Mouse (Mus musculus): Measurements from ENCODE around the gene Btnl2. TPM values are rescaled to one million over a fixed set of nuclear protein-coding genes. Genes with fewer than 3 reads are reported as not detected.
"Not testable (repeated sequence)": the region's sequence is repeated elsewhere in the genome, so short reads cannot be mapped to it uniquely, and the experiment has no call there.

Gene Btnl2
- 0.05 and 0.09 TPM in 2 replicates for polyA plus RNA-seq (2015; fragmentation: Nextera tagmentation; extraction: Ambion mirVana)

- H3K27me3 ChIP-seq: peaks cover 5% of the 10 kb centered on the region; the same call in 1 of the 2 replicates
- H3K9me3 ChIP-seq: no peaks in the 10 kb centered on the region
- no peak within 1 kb of the TSS for H3K4me3 ChIP-seq
- H3K4me2 ChIP-seq (replicated peaks): no peak within 1 kb of the TSS
- no peak for ATAC-seq (ENCODE audit: low FRiP score, low read depth)
- no peaks in the 10 kb centered on the region for H3K4me1 ChIP-seq
- no peak within 1 kb of the TSS for H3K27ac ChIP-seq
- H3K9ac ChIP-seq: no peak within 1 kb of the TSS
- 87% methylated on average over 5 of the region's 5 CpGs for WGBS
- H3K36me3 ChIP-seq: no peaks in the 10 kb centered on the region
These were observed at the start of gene Btnl2 for GRCm38 (mm10) chr17:34354539-34354938. Gene Btnl2, plus strand, starts transcription at chr17:34354822.

GRCm38 (mm10) chr17:34305380-34306030 is 49.1 kb upstream of the Btnl2 start, which contains the start of gene H2-Eb1:
Gene H2-Eb1, plus strand, starts transcription at chr17:34305867.
- Histone ChIP-seq H3K9me3 (no peaks in the 10 kb centered on the region), H3K4me1 (0 out of 2 replicates have a peak, but pooled peaks cover 5% of the 10 kb centered on the region), H3K9ac (no peak within 1 kb of the TSS), H3K4me2 (replicated peaks) (no peak within 1 kb of the TSS), H3K36me3 (no peaks in the 10 kb centered on the region), H3K4me3 (no peak within 1 kb of the TSS), H3K27me3 (peaks cover 5% of the 10 kb centered on the region; the same call in 1 of the 2 replicates), H3K27ac (no peak within 1 kb of the TSS)
- peak; percentile 91 for ATAC-seq (ENCODE audit: low FRiP score, low read depth)

GRCm38 (mm10) chr17:34306407-34306806 is 48.2 kb upstream of the Btnl2 start:
- 0 out of 2 replicates have a peak, but pooled peaks cover 5% of the 10 kb centered on the region for H3K4me1 ChIP-seq
- H3K27ac ChIP-seq: no peak overlapping the region
- no peak overlapping the region for H3K4me2 ChIP-seq (replicated peaks)
- H3K9me3 ChIP-seq: no peaks in the 10 kb centered on the region
- peaks cover 5% of the 10 kb centered on the region; the same call in 1 of the 2 replicates for H3K27me3 ChIP-seq
- WGBS: 82% methylated on average over 2 of the region's 2 CpGs
- ATAC-seq (ENCODE audit: low FRiP score, low read depth): no peak
- H3K4me3 ChIP-seq: no peak overlapping the region
- H3K36me3 ChIP-seq: no peaks in the 10 kb centered on the region
- H3K9ac ChIP-seq: no peak overlapping the region

- no peak for ATAC-seq (ENCODE audit: low FRiP score, low read depth)
- H3K9me3 ChIP-seq: no peaks in the 10 kb centered on the region
- H3K9ac ChIP-seq: no peak overlapping the region
These were observed 47.4 kb upstream of the Btnl2 start for GRCm38 (mm10) chr17:34307216-34307615.

GRCm38 (mm10) chr17:34308161-34308560 is 46.5 kb upstream of the Btnl2 start:
- WGBS: 81% methylated on average over 4 of the region's 4 CpGs
- H3K27me3 ChIP-seq: peaks cover 5% of the 10 kb centered on the region; the same call in 1 of the 2 replicates
- H3K27ac ChIP-seq: no peak overlapping the region
- H3K4me1 ChIP-seq: 0 out of 2 replicates have a peak, but pooled peaks cover 5% of the 10 kb centered on the region
- H3K4me2 ChIP-seq (replicated peaks): no peak overlapping the region
- H3K36me3 ChIP-seq: no peaks in the 10 kb centered on the region
- no peak overlapping the region for H3K9ac ChIP-seq
- ATAC-seq (ENCODE audit: low FRiP score, low read depth): no peak
- H3K4me3 ChIP-seq: no peak overlapping the region
- H3K9me3 ChIP-seq: no peaks in the 10 kb centered on the region

More at GRCm38 (mm10) chr17:34307216-34307615, 47.4 kb upstream of the Btnl2 start:
- H3K27ac ChIP-seq: no peak overlapping the region
- no peaks in the 10 kb centered on the region for H3K36me3 ChIP-seq
- H3K4me3 ChIP-seq: no peak overlapping the region
- peaks cover 5% of the 10 kb centered on the region; the same call in 1 of the 2 replicates for H3K27me3 ChIP-seq
- 0 out of 2 replicates have a peak, but pooled peaks cover 5% of the 10 kb centered on the region for H3K4me1 ChIP-seq
- H3K4me2 ChIP-seq (replicated peaks): no peak overlapping the region

- no peak for ATAC-seq (ENCODE audit: low FRiP score, low read depth)
- Histone ChIP-seq H3K4me1 (0 out of 2 replicates have a peak, but pooled peaks cover 5% of the 10 kb centered on the region), H3K36me3 (no peaks in the 10 kb centered on the region), H3K4me2 (replicated peaks) (peak overlapping the region; percentile 70), H3K9ac (peak overlapping the region; percentile 73), H3K9me3 (no peaks in the 10 kb centered on the region), H3K27me3 (peaks cover 5% of the 10 kb centered on the region; the same call in 1 of the 2 replicates), H3K4me3 (peak overlapping the region; percentile 63), H3K27ac (no peak overlapping the region; the same call in 1 of the 2 replicates)
- 27% methylated on average over 10 of the region's 10 CpGs for WGBS
These were observed 45.4 kb upstream of the Btnl2 start for GRCm38 (mm10) chr17:34309225-34309624.

GRCm38 (mm10) chr17:34309683-34310385 is 44.8 kb upstream of the Btnl2 start:
- Histone ChIP-seq H3K27ac (peak overlapping the region; percentile 23; the same call in 1 of the 2 replicates), H3K36me3 (no peaks in the 10 kb centered on the region), H3K9ac (peak overlapping the region; percentile 73), H3K4me2 (replicated peaks) (peak overlapping the region; percentile 70), H3K9me3 (no peaks in the 10 kb centered on the region), H3K4me3 (peak overlapping the region; percentile 63), H3K4me1 (0 out of 2 replicates have a peak, but pooled peaks cover 5% of the 10 kb centered on the region), H3K27me3 (peaks cover 5% of the 10 kb centered on the region; the same call in 1 of the 2 replicates)
- ATAC-seq (ENCODE audit: low FRiP score, low read depth): peak; percentile 78
- WGBS: 25% methylated on average over 38 of the region's 38 CpGs

- H3K4me3 ChIP-seq; H3K9me3 ChIP-seq; H3K27me3 ChIP-seq; H3K27ac ChIP-seq; H3K36me3 ChIP-seq; ATAC-seq (ENCODE audit: low FRiP score, low read depth); H3K9ac ChIP-seq; H3K4me2 ChIP-seq (replicated peaks); H3K4me1 ChIP-seq: not testable (repeated sequence)
- 84% methylated on average over 3 of the region's 3 CpGs for WGBS
These were observed 44.1 kb upstream of the Btnl2 start for GRCm38 (mm10) chr17:34310526-34310925.

GRCm38 (mm10) chr17:34312185-34312584 is 42.4 kb upstream of the Btnl2 start:
- no peak overlapping the region for H3K9ac ChIP-seq
- H3K4me2 ChIP-seq (replicated peaks): no peak overlapping the region
- H3K9me3 ChIP-seq: no peaks in the 10 kb centered on the region
- 83% methylated on average over 1 of the region's 1 CpGs for WGBS
- H3K27me3 ChIP-seq: peaks cover 5% of the 10 kb centered on the region; the same call in 1 of the 2 replicates
- H3K36me3 ChIP-seq: no peaks in the 10 kb centered on the region
- H3K4me1 ChIP-seq: 0 out of 2 replicates have a peak, but pooled peaks cover 5% of the 10 kb centered on the region
- no peak overlapping the region for H3K27ac ChIP-seq
- H3K4me3 ChIP-seq: no peak overlapping the region
- no peak for ATAC-seq (ENCODE audit: low FRiP score, low read depth)

GRCm38 (mm10) chr17:34313393-34313792 is 41.2 kb upstream of the Btnl2 start:
- Histone ChIP-seq H3K4me2 (replicated peaks) (no peak overlapping the region), H3K27ac (no peak overlapping the region), H3K4me3 (no peak overlapping the region), H3K36me3 (no peaks in the 10 kb centered on the region), H3K9ac (no peak overlapping the region), H3K27me3 (no peaks in the 10 kb centered on the region; the same call in 1 of the 2 replicates), H3K4me1 (0 out of 2 replicates have a peak, but pooled peaks cover 5% of the 10 kb centered on the region), H3K9me3 (no peaks in the 10 kb centered on the region)
- no peak for ATAC-seq (ENCODE audit: low FRiP score, low read depth)
- WGBS: 35% methylated on average over 3 of the region's 3 CpGs

- no peak for ATAC-seq (ENCODE audit: low FRiP score, low read depth)
- H3K9ac ChIP-seq: no peak overlapping the region
- no peak overlapping the region for H3K4me3 ChIP-seq
- H3K27ac ChIP-seq: no peak overlapping the region
- no peaks in the 10 kb centered on the region for H3K9me3 ChIP-seq
- H3K36me3 ChIP-seq: no peaks in the 10 kb centered on the region
- WGBS: 68% methylated on average over 9 of the region's 9 CpGs
- no peak overlapping the region for H3K4me2 ChIP-seq (replicated peaks)
- no peaks in the 10 kb centered on the region; the same call in 1 of the 2 replicates for H3K27me3 ChIP-seq
- H3K4me1 ChIP-seq: 0 out of 2 replicates have a peak, but pooled peaks cover 3% of the 10 kb centered on the region
These were observed 40.3 kb upstream of the Btnl2 start for GRCm38 (mm10) chr17:34314286-34314685.

- H3K4me2 ChIP-seq (replicated peaks): no peak overlapping the region
- no peaks in the 10 kb centered on the region for H3K36me3 ChIP-seq
- H3K27me3 ChIP-seq: no peaks in the 10 kb centered on the region; the same call in 1 of the 2 replicates
- H3K4me1 ChIP-seq: no peaks in the 10 kb centered on the region
- H3K27ac ChIP-seq: no peak overlapping the region
- WGBS: 79% methylated on average over 1 of the region's 1 CpGs
- H3K4me3 ChIP-seq: no peak overlapping the region
- H3K9ac ChIP-seq: no peak overlapping the region
- no peak for ATAC-seq (ENCODE audit: low FRiP score, low read depth)
- no peaks in the 10 kb centered on the region for H3K9me3 ChIP-seq
These were observed 39.1 kb upstream of the Btnl2 start for GRCm38 (mm10) chr17:34315512-34315911.
